Mouse (Mus musculus) forebrain, embryonic 14.5 days (tissue): ENCODE results near the gene Mex3d. TPM values are rescaled to one million over a fixed set of nuclear protein-coding genes. Genes with fewer than 3 reads are reported as not detected.

Source experiments
- ATAC-seq: fragments of 200-750 bp; cut with Nextera tagmentation; 2 replicates; pipeline ENCODE4 v1.8.0; 2017; ENCODE audit warnings: mild to moderate bottlenecking, moderate library complexity
- DNase-seq: peaks from one replicate; pipeline ENCODE4 v3.0.0-alpha.2; 2015; ENCODE audit warnings: low spot score
- H3K27ac ChIP-seq: fragments of 300-500 bp; sonication (generic); 2 replicates; pipeline ENCODE4 v1.5.1; 2014; ENCODE audit warnings: low read depth, mild to moderate bottlenecking, control low read depth, low read length, moderate library complexity
- H3K27me3 ChIP-seq: fragments of 300-500 bp; sonication (generic); replicated peaks from 2 replicates; pipeline ENCODE4 v1.6.1; 2014; ENCODE audit warnings: low read length, control low read depth, mixed read lengths; ENCODE audit not compliant: control insufficient read depth, insufficient read depth
- H3K36me3 ChIP-seq: fragments of 300-500 bp; sonication (generic); 2 replicates; pipeline ENCODE4 v1.6.1; 2014; ENCODE audit warnings: low read length, control low read depth; ENCODE audit not compliant: control insufficient read depth, insufficient read depth
- H3K4me1 ChIP-seq: fragments of 300-500 bp; sonication (generic); 2 replicates; pipeline ENCODE4 v1.6.1; 2014; ENCODE audit warnings: antibody characterized with exemption, low read length, control low read depth; ENCODE audit not compliant: control insufficient read depth, insufficient read depth
- H3K4me2 ChIP-seq: fragments of 300-500 bp; sonication (generic); 2 replicates; pipeline ENCODE4 v1.6.1; 2014; ENCODE audit warnings: mild to moderate bottlenecking, control low read depth, low read length
- H3K4me3 ChIP-seq: fragments of 300-500 bp; sonication (generic); 2 replicates; pipeline ENCODE4 v1.5.1; 2014; ENCODE audit warnings: low read depth, low read length, control low read depth
- H3K9ac ChIP-seq: fragments of 300-500 bp; sonication (generic); 2 replicates; pipeline ENCODE4 v1.6.1; 2014; ENCODE audit warnings: mild to moderate bottlenecking, low read length, control low read depth, moderate library complexity
- H3K9me3 ChIP-seq: fragments of 300-500 bp; sonication (generic); replicated peaks from 2 replicates; pipeline ENCODE4 v1.6.1; 2016; ENCODE audit warnings: low read length, control low read depth, mixed read lengths; ENCODE audit not compliant: control insufficient read depth
- WGBS: fragments of 180-500 bp; shearing (Covaris S2); extraction: QIAGEN DNeasy Blood & Tissue Kit; methylation state at CpG from one replicate; pipeline ENCODE4 v1.1.7; 2014; 5-methylcytosine and 5-hydroxymethylcytosine counted together
- polyA plus RNA-seq: library from polyadenylated mRNA; unstranded; fragments of >200 nt; fragmentation: Nextera tagmentation; extraction: Ambion mirVana; gene quantifications from 2 replicates; pipeline ENCODE4 v1.2.1, GENCODE M21; 2014

Gene Mex3d
- polyA plus RNA-seq, 1 experiment from 2014 or later = 17.8 TPM

GRCm38 (mm10) chr10:80405481-80406173 lies 18.2 kb upstream of the Mex3d start:
- DNase-seq = no peak
- Histone ChIP-seq H3K4me3 (peak overlapping the region; percentile 76), H3K9ac (peak overlapping the region; percentile 76), H3K9me3 (no peaks in the 10 kb centered on the region), H3K27me3 (no peaks in the 10 kb centered on the region), H3K36me3 (peaks cover 45% of the 10 kb centered on the region), H3K4me2 (peak overlapping the region; percentile 62), H3K4me1 (peaks cover 16% of the 10 kb centered on the region), H3K27ac (no peak overlapping the region)
- no peak for ATAC-seq
- WGBS = 59% methylated on average over 10 of the region's 10 CpGs

- WGBS = 96% methylated on average over 4 of the region's 4 CpGs
- no peak overlapping the region for H3K27ac ChIP-seq
- peaks cover 30% of the 10 kb centered on the region for H3K36me3 ChIP-seq
- DNase-seq (no peak), ATAC-seq (no peak)
- H3K4me1 ChIP-seq = peaks cover 22% of the 10 kb centered on the region
- no peak overlapping the region for H3K4me3 ChIP-seq
- H3K4me2 ChIP-seq = no peak overlapping the region
- H3K9me3 ChIP-seq = no peaks in the 10 kb centered on the region
- no peaks in the 10 kb centered on the region for H3K27me3 ChIP-seq
- no peak overlapping the region for H3K9ac ChIP-seq
Measured at GRCm38 (mm10) chr10:80403044-80403692, 15.7 kb upstream of the Mex3d start.

- Histone ChIP-seq H3K4me2 (no peak overlapping the region; the same call in 1 of the 2 replicates), H3K36me3 (peaks cover 45% of the 10 kb centered on the region), H3K9ac (peak overlapping the region; percentile 70; the same call in 1 of the 2 replicates), H3K27me3 (no peaks in the 10 kb centered on the region), H3K9me3 (no peaks in the 10 kb centered on the region), H3K27ac (no peak overlapping the region), H3K4me1 (peaks cover 24% of the 10 kb centered on the region), H3K4me3 (no peak overlapping the region)
- 90% methylated on average over 4 of the region's 4 CpGs for WGBS
- DNase-seq (no peak), ATAC-seq (no peak)
Measured at GRCm38 (mm10) chr10:80400704-80401161, 13.3 kb upstream of the Mex3d start.

- Histone ChIP-seq H3K9me3 (no peaks in the 10 kb centered on the region), H3K27me3 (no peaks in the 10 kb centered on the region), H3K36me3 (peaks cover 51% of the 10 kb centered on the region), H3K27ac (peak overlapping the region; percentile 87), H3K4me1 (peaks cover 18% of the 10 kb centered on the region), H3K4me3 (peak overlapping the region; percentile 87), H3K9ac (peak overlapping the region; percentile 70), H3K4me2 (peak overlapping the region; percentile 56)
- WGBS = 14% methylated on average over 17 of the region's 17 CpGs
- ATAC-seq (no peak), DNase-seq (no peak)
Measured at GRCm38 (mm10) chr10:80399973-80400703, 12.7 kb upstream of the Mex3d start.

GRCm38 (mm10) chr10:80399191-80399972 lies 11.9 kb upstream of the Mex3d start, which contains the start of gene Mbd3:
TSS of gene Mbd3 (minus strand) at chr10:80399550.
- H3K27ac ChIP-seq = peak within 1 kb of the TSS; percentile 99
- WGBS = under 1% methylated on average over 62 of the region's 82 CpGs
- ATAC-seq (peak; percentile 96), DNase-seq (peak; percentile 100)
- H3K4me3 ChIP-seq = peak within 1 kb of the TSS; percentile 87
- no peaks in the 10 kb centered on the region for H3K9me3 ChIP-seq
- H3K27me3 ChIP-seq = no peaks in the 10 kb centered on the region
- H3K4me2 ChIP-seq = peak within 1 kb of the TSS; percentile 56
- peaks cover 18% of the 10 kb centered on the region for H3K4me1 ChIP-seq
- H3K9ac ChIP-seq = peak within 1 kb of the TSS; percentile 92
- H3K36me3 ChIP-seq = peaks cover 59% of the 10 kb centered on the region

GRCm38 (mm10) chr10:80398719-80399190 lies 11.3 kb upstream of the Mex3d start:
- Histone ChIP-seq H3K9me3 (no peaks in the 10 kb centered on the region), H3K4me3 (peak overlapping the region; percentile 87), H3K4me2 (peak overlapping the region; percentile 56), H3K4me1 (peaks cover 18% of the 10 kb centered on the region), H3K36me3 (peaks cover 59% of the 10 kb centered on the region), H3K27me3 (no peaks in the 10 kb centered on the region), H3K27ac (peak overlapping the region; percentile 99), H3K9ac (peak overlapping the region; percentile 92)
- under 1% methylated on average over 59 of the region's 59 CpGs for WGBS
- peak; percentile 99 for DNase-seq
- ATAC-seq = peak; percentile 81

- peak overlapping the region; percentile 87 for H3K4me3 ChIP-seq
- H3K4me2 ChIP-seq = peak overlapping the region; percentile 56
- no peak for DNase-seq
- H3K27me3 ChIP-seq = no peaks in the 10 kb centered on the region
- peak overlapping the region; percentile 99 for H3K27ac ChIP-seq
- H3K9me3 ChIP-seq = no peaks in the 10 kb centered on the region
- peaks cover 18% of the 10 kb centered on the region for H3K4me1 ChIP-seq
- no peak for ATAC-seq
- peaks cover 59% of the 10 kb centered on the region for H3K36me3 ChIP-seq
- WGBS = 0% methylated on average over 1 of the region's 1 CpGs
- peak overlapping the region; percentile 92 for H3K9ac ChIP-seq
Measured at GRCm38 (mm10) chr10:80398174-80398535, 10.7 kb upstream of the Mex3d start.

- ATAC-seq (no peak), DNase-seq (no peak)
- Histone ChIP-seq H3K4me2 (peak overlapping the region; percentile 56), H3K27me3 (no peaks in the 10 kb centered on the region), H3K9ac (peak overlapping the region; percentile 92), H3K9me3 (no peaks in the 10 kb centered on the region), H3K27ac (peak overlapping the region; percentile 99), H3K36me3 (peaks cover 59% of the 10 kb centered on the region), H3K4me3 (peak overlapping the region; percentile 87), H3K4me1 (peaks cover 18% of the 10 kb centered on the region)
- WGBS = 36% methylated on average over 8 of the region's 8 CpGs
Measured at GRCm38 (mm10) chr10:80397524-80398173, 10.2 kb upstream of the Mex3d start.
